Mouse (Mus musculus) megakaryocyte, embryonic 14.5 days (primary cell): Measurements from ENCODE around the gene Bora. TPM values are rescaled to one million over a fixed set of nuclear protein-coding genes. Genes with fewer than 3 reads are reported as not detected.

Experiments
- H3K27me3 ChIP-seq: replicated peaks from 2 replicates; pipeline ENCODE3; 2012; ENCODE audit warnings: inconsistent platforms
- H3K36me3 ChIP-seq: replicated peaks from 2 replicates; pipeline ENCODE3; 2012; ENCODE audit warnings: low read length, inconsistent platforms, mixed read lengths
- H3K4me1 ChIP-seq: 2 replicates; pipeline ENCODE4 v1.6.1; 2012; ENCODE audit warnings: inconsistent platforms
- H3K4me3 ChIP-seq: replicated peaks from 2 replicates; pipeline ENCODE3; 2012; ENCODE audit warnings: moderate library complexity, mild to moderate bottlenecking, inconsistent platforms
- H3K9me3 ChIP-seq: 2 replicates; pipeline ENCODE4 v1.6.1; 2012; ENCODE audit warnings: inconsistent platforms
- FLI1 ChIP-seq: IDR thresholded peaks from 2 replicates; pipeline ENCODE4 v1.6.1; 2012; ENCODE audit warnings: low read length, inconsistent platforms, mixed read lengths
- GATA1 ChIP-seq: IDR thresholded peaks from 3 replicates; pipeline ENCODE4 v1.6.1; 2012; ENCODE audit warnings: mixed read lengths, low read length, inconsistent platforms, borderline replicate concordance
- polyA plus RNA-seq: library from polyadenylated mRNA; stranded (reverse); fragments of >175 nt; gene quantifications from 2 replicates; pipeline ENCODE4 v1.2.3, GENCODE M21; 2012; ENCODE audit warnings: low replicate concordance; ENCODE audit not compliant: insufficient read depth

Gene Bora
- polyA plus RNA-seq, 1 experiment, result 4.1 TPM

DNA sequence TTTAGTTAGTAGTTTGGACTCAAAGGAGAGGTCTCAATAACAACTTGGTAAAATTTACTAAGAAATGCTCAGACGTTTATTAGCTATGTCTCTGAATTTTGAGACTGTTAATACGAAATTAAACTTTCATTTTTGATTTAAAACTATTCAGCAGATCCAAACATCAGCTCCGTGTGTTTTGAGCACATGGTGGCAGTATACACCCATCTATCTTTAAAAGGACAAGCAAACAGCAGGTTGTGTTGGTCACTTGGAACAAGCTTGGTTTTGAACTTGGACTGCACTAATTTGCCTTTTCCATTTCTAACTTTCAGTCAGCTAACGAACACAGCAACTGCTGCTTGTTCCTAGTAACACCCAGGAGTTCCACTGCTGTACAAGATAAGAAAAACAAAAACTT, 71.6 kb downstream of the Bora start:
- TF ChIP-seq FLI1 (no peak), GATA1 (no peak)
- H3K9me3 ChIP-seq, result no peaks in the 10 kb centered on the region
- peaks cover 86% of the 10 kb centered on the region for H3K36me3 ChIP-seq
- H3K4me1 ChIP-seq, result peaks cover 4% of the 10 kb centered on the region
- H3K4me3 ChIP-seq, result no peak overlapping the region
- no peaks in the 10 kb centered on the region for H3K27me3 ChIP-seq

DNA sequence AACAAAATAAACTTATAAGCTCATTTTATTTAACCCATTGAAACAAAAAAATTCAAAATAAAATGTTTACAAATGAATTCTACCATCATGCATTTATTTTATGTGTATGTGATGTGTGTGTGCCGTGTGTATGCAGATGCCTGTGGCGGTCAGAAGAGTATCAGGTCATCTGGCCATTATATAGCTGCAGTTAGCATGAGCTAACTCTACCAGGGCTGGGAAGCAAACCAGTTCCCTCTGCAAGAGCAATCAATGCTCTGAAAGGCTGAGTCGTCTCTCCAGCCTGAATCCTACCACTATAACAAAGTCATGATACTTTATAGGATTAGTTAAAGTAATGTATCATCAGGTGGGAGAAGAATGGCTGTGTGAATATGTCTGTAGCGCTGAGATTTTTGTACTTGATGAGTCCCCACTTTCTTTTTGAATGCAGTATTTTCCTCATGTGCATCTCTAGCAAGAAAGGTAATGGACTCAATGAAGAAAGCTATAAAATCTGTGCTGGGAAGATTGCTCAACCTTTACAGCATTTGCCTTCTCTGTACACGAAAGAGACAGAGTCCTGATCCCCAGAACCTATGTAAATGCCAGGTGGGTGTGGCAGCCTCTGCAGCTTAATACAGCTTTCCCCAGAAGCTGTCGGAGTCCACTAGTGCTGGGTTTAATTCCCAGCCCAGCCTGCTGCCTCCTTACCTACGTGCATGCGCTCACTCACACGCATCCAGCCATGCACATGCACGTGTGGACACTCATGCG, 75.7 kb downstream of the Bora start:
- Histone ChIP-seq H3K9me3 (no peaks in the 10 kb centered on the region), H3K36me3 (peaks cover 59% of the 10 kb centered on the region), H3K27me3 (no peaks in the 10 kb centered on the region), H3K4me3 (no peak overlapping the region), H3K4me1 (peaks cover 4% of the 10 kb centered on the region)
- TF ChIP-seq FLI1, result no peak
- TF ChIP-seq GATA1, result no peak

- Histone ChIP-seq H3K4me3 (no peak overlapping the region), H3K27me3 (no peaks in the 10 kb centered on the region), H3K9me3 (no peaks in the 10 kb centered on the region), H3K4me1 (peaks cover 4% of the 10 kb centered on the region), H3K36me3 (peaks cover 45% of the 10 kb centered on the region)
- TF ChIP-seq FLI1 (no peak), GATA1 (no peak)
These were observed 78.1 kb downstream of the Bora start for GRCm38 (mm10) chr14:99124076-99124475.

Other genes starting within 250 kb of the Bora start
- gene Rpl36a-ps1, start 51.9 kb upstream of the Bora start, polyA plus RNA-seq, result 0.43 TPM in 1 of 2 replicates, not detected in the other
- 0.75 and 8.5 TPM in 2 replicates for gene Mzt1, start 88 bp upstream of the Bora start, polyA plus RNA-seq
- gene Pibf1, start 53.2 kb downstream of the Bora start, polyA plus RNA-seq, result 0.36 TPM in 1 of 2 replicates, not detected in the other
- gene Dis3, start 53.5 kb downstream of the Bora start, polyA plus RNA-seq, result 2.8 and 5.3 TPM in 2 replicates